Mouse (Mus musculus): ENCODE data around the gene Eya3.

DNA sequence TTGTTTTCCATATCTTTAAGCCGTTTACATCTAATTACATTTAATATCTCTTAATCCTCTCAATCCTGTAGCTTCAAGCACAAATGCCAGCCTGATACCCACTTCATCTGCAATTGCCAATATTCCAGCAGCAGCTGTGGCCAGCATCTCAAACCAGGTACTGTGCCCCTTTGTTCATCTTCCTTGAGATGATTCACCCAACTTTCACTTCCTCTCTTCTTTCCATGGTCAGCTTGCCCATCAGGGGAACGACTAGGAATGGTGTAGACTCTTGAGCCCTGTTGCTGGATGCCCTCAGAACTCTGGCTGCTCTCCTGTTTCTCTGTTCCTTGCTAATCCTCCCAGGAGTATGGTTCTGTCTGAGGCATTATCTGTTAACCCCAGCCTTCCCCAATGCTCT lies 50.8 kb downstream of the Eya3 start:
- TF ChIP-seq CTCF (IDR thresholded peaks at IDR 0.05; ENCODE audit: low read depth, low read length) (no peak), POLR2A (IDR thresholded peaks at IDR 0.05; ENCODE audit: insufficient read depth, low read length) (no peak), EP300 (IDR thresholded peaks at IDR 0.05; ENCODE audit: insufficient read depth, low read depth, low read length) (no peak)
